Mouse (Mus musculus) stomach, embryonic 16.5 days (tissue): ENCODE data around the gene 1700013G24Rik. TPM values are rescaled to one million over a fixed set of nuclear protein-coding genes. Genes with fewer than 3 reads are reported as not detected.
A peak's percentile ranks its signal among the peaks of the same experiment; 100 is the strongest.

Source experiments
- ATAC-seq: fragments of 200-750 bp; cut with Nextera tagmentation; 2 replicates; pipeline ENCODE4 v1.8.0; 2017; ENCODE audit warnings: moderate number of reproducible peaks, moderate TSS enrichment; ENCODE audit not compliant: insufficient read depth, low FRiP score
- H3K27ac ChIP-seq: fragments of 300-500 bp; sonication (generic); 2 replicates; pipeline ENCODE4 v1.5.1; 2014; ENCODE audit warnings: low read length
- H3K27me3 ChIP-seq: fragments of 300-500 bp; sonication (generic); 2 replicates; pipeline ENCODE4 v1.6.1; 2014; ENCODE audit warnings: low read length, control low read depth, mixed read lengths; ENCODE audit not compliant: control insufficient read depth, insufficient read depth
- H3K36me3 ChIP-seq: fragments of 300-500 bp; sonication (generic); 2 replicates; pipeline ENCODE4 v1.6.1; 2014; ENCODE audit warnings: low read length; ENCODE audit not compliant: control insufficient read depth, insufficient read depth
- H3K4me1 ChIP-seq: fragments of 300-500 bp; sonication (generic); 2 replicates; pipeline ENCODE4 v1.6.1; 2014; ENCODE audit warnings: low read length, control low read depth, mixed read lengths; ENCODE audit not compliant: control insufficient read depth, insufficient read depth
- H3K4me2 ChIP-seq: fragments of 300-500 bp; sonication (generic); 2 replicates; pipeline ENCODE4 v1.6.1; 2014; ENCODE audit warnings: low read depth, low read length, mixed read lengths
- H3K4me3 ChIP-seq: fragments of 300-500 bp; sonication (generic); replicated peaks from 2 replicates; pipeline ENCODE4 v1.5.1; 2014; ENCODE audit warnings: mild to moderate bottlenecking, low read length
- H3K9ac ChIP-seq: fragments of 300-500 bp; sonication (generic); 2 replicates; pipeline ENCODE4 v1.6.1; 2014; ENCODE audit warnings: low read length
- H3K9me3 ChIP-seq: fragments of 300-500 bp; sonication (generic); replicated peaks from 2 replicates; pipeline ENCODE4 v1.6.1; 2016; ENCODE audit warnings: low read length, control low read depth; ENCODE audit not compliant: control insufficient read depth
- WGBS: fragments of 180-500 bp; shearing (Covaris S2); extraction: QIAGEN DNeasy Blood & Tissue Kit; methylation state at CpG from one replicate; pipeline ENCODE4 v1.1.7; 2014; 5-methylcytosine and 5-hydroxymethylcytosine counted together
- polyA plus RNA-seq: library from polyadenylated mRNA; unstranded; fragments of >200 nt; fragmentation: Nextera tagmentation; extraction: Ambion mirVana; gene quantifications from 2 replicates; pipeline ENCODE4 v1.2.1, GENCODE M21; 2015

1700013G24Rik gene
- polyA plus RNA-seq, 1 experiment from 2014 or later, result not detected

DNA sequence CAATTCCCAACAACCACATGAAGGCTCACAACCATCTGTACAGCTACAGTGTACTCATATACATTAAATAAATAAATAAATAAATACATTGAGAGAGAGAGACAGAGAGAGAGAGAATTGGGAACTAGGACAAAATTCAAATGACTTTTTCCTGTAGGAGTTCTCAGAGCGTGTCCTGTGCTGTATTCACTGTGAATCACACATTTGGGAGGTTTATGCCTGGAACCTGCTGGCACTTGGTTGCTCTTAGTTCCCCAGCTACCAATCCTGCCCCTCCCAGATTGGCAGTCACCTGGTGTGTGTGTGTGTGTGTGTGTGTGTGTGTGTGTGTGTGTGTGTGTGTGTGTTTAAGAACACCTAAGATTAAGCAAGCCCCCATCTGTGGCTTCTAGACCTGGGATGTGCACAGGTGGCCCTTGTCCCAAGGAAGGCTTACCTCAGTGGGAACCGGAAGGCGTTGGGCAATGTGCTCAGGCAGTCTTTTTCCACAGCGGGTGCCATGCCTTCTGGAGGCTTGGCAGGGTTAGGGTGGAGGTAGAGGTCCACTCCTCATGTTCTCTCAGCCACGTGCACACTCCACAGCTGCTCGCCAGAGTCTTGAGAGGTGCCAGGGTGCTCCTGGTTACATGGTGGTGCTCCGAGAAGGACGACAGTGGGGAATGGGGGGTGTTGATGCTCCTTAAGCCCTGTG lies 16.0 kb upstream of the 1700013G24Rik start:
- ATAC-seq, result 0 out of 2 replicates have a peak, but pooled peaks have one; percentile 29
- H3K27ac ChIP-seq, result no peak overlapping the region
- no peaks in the 10 kb centered on the region for H3K27me3 ChIP-seq
- no peak overlapping the region for H3K4me3 ChIP-seq
- peaks cover 6% of the 10 kb centered on the region; the same call in 1 of the 2 replicates for H3K4me1 ChIP-seq
- no peaks in the 10 kb centered on the region for H3K9me3 ChIP-seq
- WGBS, result 87% methylated on average over 8 of the region's 8 CpGs
- no peaks in the 10 kb centered on the region for H3K36me3 ChIP-seq
- H3K4me2 ChIP-seq, result no peak overlapping the region
- H3K9ac ChIP-seq, result no peak overlapping the region

DNA sequence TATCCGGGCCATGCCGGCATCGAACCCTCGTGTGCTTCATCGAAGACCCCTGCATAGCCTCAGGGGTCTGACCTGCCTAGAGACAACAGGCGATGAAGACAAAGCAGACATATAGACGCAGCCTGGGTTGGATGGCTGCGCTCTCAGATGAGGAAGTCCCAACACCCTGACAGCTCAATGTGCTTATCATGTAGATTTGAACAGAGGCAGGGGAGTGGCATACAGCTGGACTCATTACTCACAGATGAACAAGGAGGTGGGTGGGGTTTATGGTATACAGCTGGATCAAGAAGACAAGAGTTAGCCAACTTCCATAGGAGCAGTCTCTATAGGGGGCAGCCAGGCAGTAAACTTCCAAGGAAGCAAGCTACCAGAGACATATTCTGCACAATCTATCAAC lies 14.2 kb upstream of the 1700013G24Rik start:
- ATAC-seq, result no peak; the same call in 1 of the 2 replicates
- Histone ChIP-seq H3K9ac (no peak overlapping the region), H3K27ac (no peak overlapping the region), H3K36me3 (no peaks in the 10 kb centered on the region), H3K4me2 (no peak overlapping the region), H3K27me3 (no peaks in the 10 kb centered on the region), H3K4me1 (peaks cover 8% of the 10 kb centered on the region), H3K9me3 (no peaks in the 10 kb centered on the region), H3K4me3 (no peak overlapping the region)
- WGBS, result 85% methylated on average over 8 of the region's 8 CpGs

DNA sequence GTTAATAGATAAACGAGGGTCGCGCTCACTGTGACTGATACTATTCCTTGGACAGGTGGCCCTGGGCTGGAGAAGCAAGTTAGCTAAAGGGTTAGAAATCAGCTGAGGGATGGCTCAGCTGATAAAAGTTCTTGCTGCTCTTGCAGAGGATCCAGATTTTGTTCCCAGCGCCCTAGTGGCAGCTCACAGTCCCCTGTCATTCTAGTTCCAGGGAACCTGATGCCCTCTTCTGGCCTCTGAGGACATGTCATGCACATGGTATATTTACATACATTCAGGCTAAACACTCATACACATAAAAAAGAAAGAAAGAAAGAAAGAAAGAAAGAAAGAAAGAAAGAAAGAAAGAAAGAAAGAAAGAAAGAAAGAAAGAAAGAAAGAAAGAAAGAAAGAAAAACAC lies 11.8 kb upstream of the 1700013G24Rik start:
- Histone ChIP-seq H3K4me1 (peaks cover 9% of the 10 kb centered on the region), H3K27ac (no peak overlapping the region), H3K9me3 (no peaks in the 10 kb centered on the region), H3K27me3 (no peaks in the 10 kb centered on the region), H3K4me3 (no peak overlapping the region), H3K4me2 (no peak overlapping the region), H3K9ac (no peak overlapping the region), H3K36me3 (no peaks in the 10 kb centered on the region)
- WGBS, result 85% methylated on average over 4 of the region's 4 CpGs
- ATAC-seq, result no peak

DNA sequence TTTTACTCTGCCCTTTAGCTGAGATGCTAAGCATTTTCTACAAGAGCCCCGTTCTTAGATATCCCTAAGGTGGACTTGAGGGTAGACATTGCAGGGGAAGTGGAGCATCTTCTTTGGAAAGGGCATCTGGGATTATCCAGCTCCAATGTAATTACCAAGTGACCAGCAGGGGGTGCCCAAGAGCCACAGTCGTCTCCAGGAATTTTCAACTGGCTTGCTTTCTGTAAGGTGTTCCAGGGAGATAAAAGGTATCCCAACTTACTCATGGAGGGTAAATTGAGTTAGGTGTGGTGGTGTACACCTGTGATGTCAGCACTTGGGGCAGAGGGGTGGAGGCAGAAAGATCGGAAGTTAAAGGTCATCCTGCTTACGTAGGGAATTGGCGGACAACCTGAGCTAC lies 9.5 kb upstream of the 1700013G24Rik start:
- peak; percentile 12; the same call in 1 of the 2 replicates for ATAC-seq
- no peak overlapping the region; the same call in 1 of the 2 replicates for H3K4me2 ChIP-seq
- WGBS, result 10% methylated on average over 5 of the region's 5 CpGs

DNA sequence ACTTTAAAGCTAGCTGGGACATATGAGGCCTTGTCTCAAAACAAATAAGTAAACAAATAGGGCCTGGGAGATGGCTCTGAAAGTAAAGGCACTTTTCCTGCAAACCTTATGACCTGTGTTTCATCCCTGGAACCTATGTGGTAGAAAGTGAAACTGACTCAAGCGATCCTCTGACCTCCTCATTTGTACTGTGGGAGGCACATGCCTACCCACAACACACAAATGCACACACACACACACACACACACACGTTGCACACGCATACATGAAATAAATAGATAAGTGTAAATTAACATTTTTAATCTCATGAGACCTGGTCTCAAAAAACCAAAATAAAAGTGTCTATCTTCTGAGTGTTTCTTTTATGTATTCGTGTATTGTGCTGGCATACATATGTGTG lies 7.2 kb upstream of the 1700013G24Rik start:
- 91% methylated on average over 4 of the region's 4 CpGs for WGBS
- no peak overlapping the region for H3K9ac ChIP-seq
- no peak for ATAC-seq

More for the DNA sequence above, 9.5 kb upstream of the 1700013G24Rik start:
- Histone ChIP-seq H3K36me3 (no peaks in the 10 kb centered on the region), H3K9me3 (no peaks in the 10 kb centered on the region), H3K27me3 (no peaks in the 10 kb centered on the region), H3K4me3 (no peak overlapping the region), H3K27ac (no peak overlapping the region), H3K4me1 (peaks cover 21% of the 10 kb centered on the region), H3K9ac (no peak overlapping the region)

DNA sequence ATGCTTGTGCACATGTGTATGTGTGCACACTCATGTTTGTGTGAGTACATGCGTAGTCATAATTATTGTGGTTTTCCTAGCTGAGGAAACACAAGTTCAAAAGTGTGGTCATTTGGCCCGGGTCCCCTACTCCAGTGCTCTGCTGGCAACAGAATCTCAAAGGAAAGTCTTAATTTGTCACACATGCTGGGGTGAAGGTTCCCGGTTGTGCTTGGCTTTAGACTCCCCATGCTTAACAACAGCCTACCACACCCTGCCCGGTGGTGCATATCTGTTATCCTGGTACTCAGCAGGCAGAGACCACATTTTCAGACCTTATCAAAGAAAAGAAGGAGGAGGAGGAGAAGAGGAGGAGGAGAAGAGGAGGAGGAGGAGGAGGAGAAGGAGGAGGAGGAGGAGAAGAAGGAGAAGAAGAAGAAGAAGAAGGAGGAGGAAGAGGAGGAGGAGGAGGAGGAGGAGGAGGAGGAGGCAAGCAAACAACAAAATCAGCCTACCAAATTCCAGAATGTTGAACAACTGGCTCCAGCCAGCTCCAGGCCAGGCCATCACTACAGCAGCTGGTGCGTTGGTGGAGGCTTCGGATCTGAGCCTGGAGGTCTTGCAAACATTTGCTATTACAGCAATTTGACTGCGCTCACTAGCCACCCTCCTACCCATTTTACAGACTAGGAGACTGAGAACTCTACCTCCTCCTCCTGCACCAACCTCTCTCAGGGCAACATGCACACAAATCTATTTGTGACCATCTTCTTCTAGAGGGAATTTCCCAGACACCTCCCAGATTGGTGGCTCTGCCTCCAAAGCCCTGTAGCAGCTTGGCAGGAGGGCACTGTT lies 5.5 kb upstream of the 1700013G24Rik start:
- Histone ChIP-seq H3K27ac (peak overlapping the region; percentile 74), H3K4me2 (peak overlapping the region; percentile 12; the same call in 1 of the 2 replicates), H3K4me3 (no peak overlapping the region), H3K9me3 (no peaks in the 10 kb centered on the region), H3K9ac (no peak overlapping the region), H3K27me3 (no peaks in the 10 kb centered on the region), H3K36me3 (no peaks in the 10 kb centered on the region), H3K4me1 (peaks cover 20% of the 10 kb centered on the region)
- WGBS, result 50% methylated on average over 7 of the region's 7 CpGs
- no peak for ATAC-seq

More for the DNA sequence above, 7.2 kb upstream of the 1700013G24Rik start:
- H3K4me3 ChIP-seq, result no peak overlapping the region
- no peak overlapping the region for H3K4me2 ChIP-seq
- H3K4me1 ChIP-seq, result peaks cover 20% of the 10 kb centered on the region
- no peaks in the 10 kb centered on the region for H3K9me3 ChIP-seq
- H3K36me3 ChIP-seq, result no peaks in the 10 kb centered on the region
- H3K27ac ChIP-seq, result no peak overlapping the region
- H3K27me3 ChIP-seq, result no peaks in the 10 kb centered on the region

DNA sequence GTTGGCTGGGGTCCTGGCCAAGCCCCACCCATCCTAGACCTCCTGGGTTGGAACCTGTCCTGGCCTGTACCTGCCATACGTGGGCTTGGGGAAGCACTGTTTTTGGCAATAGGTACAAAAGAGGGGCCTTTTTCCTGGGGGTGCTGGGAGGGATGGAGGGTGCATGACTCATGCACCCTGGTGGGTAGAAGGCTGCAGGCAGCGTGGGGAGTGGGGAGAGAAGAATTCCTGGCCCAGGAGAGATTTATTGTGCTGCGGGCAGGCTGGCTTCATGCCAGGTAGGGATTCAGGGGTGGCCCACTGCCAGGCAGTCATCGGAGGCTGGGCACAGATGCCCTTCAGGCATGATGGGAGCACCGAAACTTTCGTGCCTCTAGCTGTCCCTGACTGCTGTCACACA lies 4.9 kb upstream of the 1700013G24Rik start:
- H3K9me3 ChIP-seq, result no peaks in the 10 kb centered on the region
- peak overlapping the region; percentile 78 for H3K27ac ChIP-seq
- 38% methylated on average over 6 of the region's 6 CpGs for WGBS

DNA sequence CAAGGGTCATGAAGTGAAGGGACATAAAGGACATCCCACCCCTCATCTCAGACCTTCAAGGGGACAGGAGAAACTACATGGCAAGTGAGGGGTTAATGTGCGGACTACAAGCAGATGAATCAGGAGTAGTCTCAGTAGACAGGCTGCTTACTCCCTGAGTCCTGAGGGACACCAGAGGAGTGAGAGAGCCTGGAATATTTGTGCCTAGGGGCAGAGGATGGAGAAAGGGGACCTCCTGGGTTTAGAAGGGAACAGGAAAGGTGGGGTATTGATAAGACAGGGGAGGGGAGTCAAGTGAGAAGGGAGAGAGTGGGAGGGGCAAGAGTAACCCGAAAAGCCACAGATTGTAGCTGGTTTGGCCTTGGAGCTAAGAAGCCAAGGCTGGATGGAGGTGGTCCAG lies 4.4 kb upstream of the 1700013G24Rik start:
- Histone ChIP-seq H3K4me3 (no peak overlapping the region), H3K9ac (peak overlapping the region; percentile 52), H3K27ac (peak overlapping the region; percentile 78), H3K9me3 (no peaks in the 10 kb centered on the region), H3K4me2 (peak overlapping the region; percentile 12; the same call in 1 of the 2 replicates), H3K36me3 (no peaks in the 10 kb centered on the region), H3K4me1 (peaks cover 26% of the 10 kb centered on the region), H3K27me3 (no peaks in the 10 kb centered on the region)
- ATAC-seq, result peak; percentile 11; the same call in 1 of the 2 replicates
- 25% methylated on average over 2 of the region's 2 CpGs for WGBS

More for the DNA sequence above, 4.9 kb upstream of the 1700013G24Rik start:
- H3K36me3 ChIP-seq, result no peaks in the 10 kb centered on the region
- H3K4me3 ChIP-seq, result no peak overlapping the region
- peak; percentile 62 for ATAC-seq
- peak overlapping the region; percentile 12; the same call in 1 of the 2 replicates for H3K4me2 ChIP-seq
- H3K27me3 ChIP-seq, result no peaks in the 10 kb centered on the region
- H3K4me1 ChIP-seq, result peaks cover 22% of the 10 kb centered on the region
- peak overlapping the region; percentile 52 for H3K9ac ChIP-seq

DNA sequence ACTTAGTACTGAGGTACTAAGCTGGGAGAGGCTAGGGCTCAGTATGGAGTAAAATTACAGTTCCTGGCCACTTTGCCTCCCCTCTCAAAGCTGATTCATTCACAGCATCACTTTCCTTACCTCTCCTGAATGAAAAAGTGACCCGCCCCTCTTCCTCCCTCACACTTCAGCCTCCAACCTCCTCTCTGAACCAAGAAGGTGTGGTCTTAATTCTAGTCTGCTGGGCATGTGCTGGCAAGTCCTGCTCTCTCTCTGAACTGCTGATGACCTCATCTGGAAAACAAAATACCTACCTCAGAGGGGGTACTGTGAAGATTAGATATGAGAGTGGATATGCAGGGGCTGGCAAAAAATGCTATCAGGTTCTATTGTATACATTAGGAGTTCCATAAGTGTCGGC lies 4.0 kb upstream of the 1700013G24Rik start:
- Histone ChIP-seq H3K4me3 (no peak overlapping the region), H3K27me3 (no peaks in the 10 kb centered on the region), H3K4me2 (no peak overlapping the region), H3K9ac (peak overlapping the region; percentile 52; the same call in 1 of the 2 replicates), H3K27ac (peak overlapping the region; percentile 78), H3K36me3 (no peaks in the 10 kb centered on the region), H3K9me3 (no peaks in the 10 kb centered on the region), H3K4me1 (peaks cover 24% of the 10 kb centered on the region)
- peak; percentile 49; the same call in 1 of the 2 replicates for ATAC-seq
- WGBS, result 41% methylated on average over 2 of the region's 2 CpGs
